Mouse (Mus musculus): ENCODE measurements at regions not wholly inside any gene's neighbourhood (a gene's known extent, or its start where the extent isn't known, plus 50 kb on each side); places are given as distances from the start of the nearest gene placed in this dataset.

DNA sequence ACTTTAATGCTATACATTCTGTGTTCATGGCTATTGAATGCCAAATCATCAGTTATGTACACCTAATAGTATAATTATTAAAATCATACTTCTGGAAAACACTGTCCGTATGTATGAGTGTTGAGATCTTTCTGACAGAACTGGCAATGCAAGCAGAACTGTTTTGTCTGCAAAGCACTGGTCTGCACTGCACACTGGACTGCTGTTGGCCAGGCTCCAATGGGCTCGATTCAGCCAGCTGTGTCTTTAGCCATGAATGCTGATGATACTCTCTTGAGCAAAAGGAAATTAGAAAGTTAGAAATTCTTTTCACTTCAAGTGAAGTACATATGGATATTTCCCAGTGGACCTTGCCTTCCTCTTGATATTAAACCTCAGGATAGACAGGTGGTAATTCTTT is 576.5 kb upstream of the Cdh12 start:
- no peak for DNase-seq (ENCODE audit: low read depth, low spot score)
- no peak overlapping the region for H3K27ac ChIP-seq (ENCODE audit: control insufficient read depth, low read depth, low read length)
- no peak overlapping the region for H3K9ac ChIP-seq (ENCODE audit: control insufficient read depth, low read depth, low read length, poor library complexity, severe bottlenecking)
- no peaks in the 10 kb centered on the region for H3K36me3 ChIP-seq (ENCODE audit: control insufficient read depth in 1 of 2, insufficient read depth in 2 of 2, low read length in 2 of 2)
- TF ChIP-seq TCF12 (IDR thresholded peaks at IDR 0.05; ENCODE audit: low read depth, low read length), result no peak
- no peak for TF ChIP-seq USF1 (IDR thresholded peaks at IDR 0.05; ENCODE audit: low read depth, low read length)
- no peak for TF ChIP-seq USF2 (IDR thresholded peaks at IDR 0.05; ENCODE audit: borderline replicate concordance in 1 of 2, insufficient read depth in 1 of 2, low read depth in 1 of 2, low read length in 2 of 2)
- TF ChIP-seq TBP (IDR thresholded peaks at IDR 0.05; ENCODE audit: low read depth, low read length), result no peak
- no peak for TF ChIP-seq BHLHE40 (IDR thresholded peaks at IDR 0.05; ENCODE audit: borderline replicate concordance, low read depth, low read length)
- TF ChIP-seq RCOR1 (IDR thresholded peaks at IDR 0.05; ENCODE audit: low read depth, low read length), result no peak
- no peak for TF ChIP-seq SIN3A (IDR thresholded peaks at IDR 0.05; ENCODE audit: low read length)
- no peak for TF ChIP-seq SMC3 (IDR thresholded peaks at IDR 0.05; ENCODE audit: low read depth, low read length)
- TF ChIP-seq GABPA (IDR thresholded peaks at IDR 0.05; ENCODE audit: low read depth, low read length), result no peak
- H3K4me3 ChIP-seq (ENCODE audit: control insufficient read depth in 1 of 2, insufficient read depth in 1 of 2, low read depth in 2 of 2, low read length in 2 of 2), result no peak overlapping the region
- H3K4me1 ChIP-seq (ENCODE audit: control insufficient read depth in 1 of 2, insufficient read depth in 2 of 2, low read length in 2 of 2), result no peaks in the 10 kb centered on the region
- no peaks in the 10 kb centered on the region for H3K79me2 ChIP-seq (ENCODE audit: control insufficient read depth, insufficient read depth, low read length, poor library complexity)
- no peaks in the 10 kb centered on the region for H3K9me3 ChIP-seq (replicated peaks; ENCODE audit: insufficient read depth, low read length)
- no peaks in the 10 kb centered on the region for H3K27me3 ChIP-seq (ENCODE audit: control insufficient read depth in 1 of 2, insufficient read depth in 2 of 2, low read length in 2 of 2)
